Mouse (Mus musculus): ENCODE data around the gene Lhx1. TPM values are rescaled to one million over a fixed set of nuclear protein-coding genes. Genes with fewer than 3 reads are reported as not detected.
A peak's percentile ranks its signal among the peaks of the same experiment; 100 is the strongest.

The Lhx1 gene
- total RNA-seq, 2 experiments from 2014 or later: 0.27 to 0.28 TPM

- no peak for DNase-seq (ENCODE audit: low spot score in 2 of 2)
Measured at GRCm38 (mm10) chr11:84526976-84527860, 1.9 kb upstream of the Lhx1 start.

- no peak for DNase-seq (ENCODE audit: low spot score in 2 of 2)
Measured at GRCm38 (mm10) chr11:84526451-84526850, 1.1 kb upstream of the Lhx1 start.

- DNase-seq (ENCODE audit: low spot score in 2 of 2): no peak
Measured at GRCm38 (mm10) chr11:84524511-84525270, 644 bp downstream of the Lhx1 start.

- no peak for DNase-seq (ENCODE audit: low spot score in 2 of 2)
Measured at GRCm38 (mm10) chr11:84523841-84524510, 1.4 kb downstream of the Lhx1 start.

GRCm38 (mm10) chr11:84523321-84523831 is 2.0 kb downstream of the Lhx1 start:
- DNase-seq (ENCODE audit: low spot score in 2 of 2): no peak

GRCm38 (mm10) chr11:84522577-84523320 is 2.6 kb downstream of the Lhx1 start:
- DNase-seq (ENCODE audit: low spot score in 2 of 2): no peak

GRCm38 (mm10) chr11:84521751-84522299 is 3.5 kb downstream of the Lhx1 start:
- no peak for DNase-seq (ENCODE audit: low spot score in 2 of 2)

- DNase-seq (ENCODE audit: low spot score in 2 of 2): no peak
Measured at GRCm38 (mm10) chr11:84521071-84521390, 4.3 kb downstream of the Lhx1 start.

GRCm38 (mm10) chr11:84520269-84521070 is 4.9 kb downstream of the Lhx1 start:
- no peak for DNase-seq (ENCODE audit: low spot score in 2 of 2)

- no peak for DNase-seq (ENCODE audit: low spot score in 2 of 2)
Measured at GRCm38 (mm10) chr11:84519576-84520268, 5.6 kb downstream of the Lhx1 start.

- no peak for DNase-seq (ENCODE audit: low spot score in 2 of 2)
Measured at GRCm38 (mm10) chr11:84519036-84519435, 6.3 kb downstream of the Lhx1 start.

- DNase-seq (ENCODE audit: low spot score in 2 of 2): no peak
Measured at GRCm38 (mm10) chr11:84518261-84518660, 7.1 kb downstream of the Lhx1 start.

- no peak for DNase-seq (ENCODE audit: low spot score in 2 of 2)
Measured at GRCm38 (mm10) chr11:84517431-84517830, 7.9 kb downstream of the Lhx1 start.

GRCm38 (mm10) chr11:84516501-84517240 is 8.7 kb downstream of the Lhx1 start:
- DNase-seq (ENCODE audit: low spot score in 2 of 2): no peak

- peak; percentile 94 to 98 for DNase-seq (ENCODE audit: low spot score in 2 of 2)
Measured at GRCm38 (mm10) chr11:84513171-84514116, 11.9 kb downstream of the Lhx1 start, which contains the start of gene Aatf. Gene Aatf (minus strand): TSS chr11:84513522.

- DNase-seq (ENCODE audit: low spot score in 2 of 2): no peak
Measured at GRCm38 (mm10) chr11:84512031-84512430, 13.3 kb downstream of the Lhx1 start.

GRCm38 (mm10) chr11:84504296-84504695 is 21.0 kb downstream of the Lhx1 start:
- DNase-seq (ENCODE audit: low spot score in 2 of 2): no peak
